Mouse (Mus musculus): Measurements from ENCODE around the gene Ptprm.

GRCm38 (mm10) chr17:67118676-67119340, 235.4 kb downstream of the Ptprm start:
- TF ChIP-seq POLR2A (IDR thresholded peaks at IDR 0.05; ENCODE audit: insufficient read depth, low read depth, low read length) (no peak), CTCF (IDR thresholded peaks at IDR 0.05; ENCODE audit: insufficient read depth, low read depth, low read length) (no peak)
